26 mouse cellular contexts compared by ENCODE assay signal in the genomic region with DNA sequence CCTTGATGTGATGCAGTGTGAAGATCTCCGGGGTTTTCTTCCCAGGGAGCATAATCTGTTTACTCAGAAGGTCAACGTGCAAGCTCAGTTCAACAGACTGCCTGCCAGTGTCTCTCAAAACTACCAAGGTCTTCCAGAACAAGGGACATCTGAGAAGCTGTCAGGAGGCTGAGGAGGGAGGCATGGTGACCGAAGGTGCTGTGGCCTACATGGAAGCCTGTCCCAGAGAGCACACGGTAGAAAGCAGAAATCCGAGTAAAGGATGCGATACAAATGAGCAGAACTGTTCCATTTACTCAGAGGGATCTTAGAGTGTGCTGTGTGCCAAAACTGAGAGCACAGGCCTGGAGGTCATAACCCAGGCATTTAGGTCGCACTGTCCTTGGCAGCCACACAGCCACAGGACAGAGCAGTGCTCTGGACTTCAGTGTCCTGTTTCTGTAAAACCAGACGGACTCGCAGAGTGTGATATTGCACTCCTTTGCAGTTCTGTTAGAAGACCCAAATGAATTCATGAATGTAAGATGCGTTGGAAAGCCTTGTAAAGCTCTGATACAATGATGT. TPM values are rescaled to one million over a fixed set of nuclear protein-coding genes. Genes with fewer than 3 reads are reported as not detected.
DNase-seq lines count a peak whose midpoint lies in the region; ATAC-seq and TF ChIP-seq lines count a peak whose summit lies in the region.
"Had no signal": no experiment of that assay in that cellular context is flagged by ENCODE, and none has a peak within 500 bp of the region (broad histone marks: within the 10 kb centered on the region; RNA-seq: fewer than 3 reads in every experiment).

No protein-coding gene starts in this region.

- peak; percentile 20 to 21 for DNase-seq in gastrocnemius, adult 8-10 months (ENCODE audit: low spot score in 2 of 2)
- DNase-seq in gastrocnemius, postnatal 14 days, result no peak
- no peak for DNase-seq in G1E (ENCODE audit: low spot score)
- peak; percentile 42 to 51 for DNase-seq in adrenal gland, postnatal 36 days
- no peak for DNase-seq in layer of hippocampus, postnatal 10 days (ENCODE audit: low spot score in 2 of 2)
- DNase-seq in embryonic facial prominence, embryonic 10.5 days (ENCODE audit: low spot score), result no peak
- no peak for DNase-seq in urinary bladder, postnatal 14 days (ENCODE audit: low spot score)
- DNase-seq: B cell, adult 2 months; cerebellum, adult 18-20 months; forebrain, postnatal 0 days; lung, postnatal 14 days had no signal

- no peaks in the 10 kb centered on the region for H3K9me3 ChIP-seq in G1E (replicated peaks)
- H3K9me3 ChIP-seq in heart, embryonic 13.5 days, result no peaks in the 10 kb centered on the region
- H3K9me3 ChIP-seq in embryonic facial prominence, embryonic 10.5 days, result no peaks in the 10 kb centered on the region
- H3K9me3 ChIP-seq: embryonic facial prominence, embryonic 12.5 days; hindbrain, embryonic 12.5 days; limb, embryonic 10.5 days; neural tube, embryonic 12.5 days; stomach, embryonic 15.5 days had no signal

- H3K9ac ChIP-seq in heart, embryonic 13.5 days, result no peak overlapping the region; the same call in 1 of the 2 replicates
- H3K9ac ChIP-seq: embryonic facial prominence, embryonic 12.5 days; forebrain, postnatal 0 days; hindbrain, embryonic 12.5 days; liver, embryonic 14.5 days; neural tube, embryonic 12.5 days; stomach, embryonic 15.5 days had no signal

- H3K36me3 ChIP-seq in G1E (replicated peaks), result peaks cover 30% of the 10 kb centered on the region
- H3K36me3 ChIP-seq in heart, embryonic 13.5 days, result peaks cover 17% of the 10 kb centered on the region
- H3K36me3 ChIP-seq in embryonic facial prominence, embryonic 10.5 days (replicated peaks), result no peaks in the 10 kb centered on the region
- H3K36me3 ChIP-seq: embryonic facial prominence, embryonic 12.5 days; hindbrain, embryonic 12.5 days; limb, embryonic 10.5 days; neural tube, embryonic 12.5 days; stomach, embryonic 15.5 days had no signal

- 42% methylated on average over 10 of the region's 10 CpGs for WGBS in heart, embryonic 13.5 days
- 70% methylated on average over 10 of the region's 10 CpGs for WGBS in embryonic facial prominence, embryonic 10.5 days

- no peak overlapping the region for H3K4me2 ChIP-seq in heart, embryonic 13.5 days
- H3K4me2 ChIP-seq: embryonic facial prominence, embryonic 12.5 days; hindbrain, embryonic 12.5 days; neural tube, embryonic 12.5 days; stomach, embryonic 15.5 days had no signal

- no peak for TF ChIP-seq CTCF in G1E (IDR thresholded peaks at IDR 0.05; ENCODE audit: low read depth, low read length)

- H3K4me3 ChIP-seq in G1E (ENCODE audit: low read depth, low read length), result no peak overlapping the region
- no peak overlapping the region for H3K4me3 ChIP-seq in heart, embryonic 13.5 days
- H3K4me3 ChIP-seq in embryonic facial prominence, embryonic 10.5 days, result no peak overlapping the region
- H3K4me3 ChIP-seq: embryonic facial prominence, embryonic 12.5 days; hindbrain, embryonic 12.5 days; layer of hippocampus, adult 2 months; limb, embryonic 10.5 days; neural tube, embryonic 12.5 days; stomach, embryonic 15.5 days had no signal

- H3K4me1 ChIP-seq in G1E (ENCODE audit: insufficient read depth, low read depth, low read length), result no peaks in the 10 kb centered on the region
- H3K4me1 ChIP-seq in heart, embryonic 13.5 days, result peaks cover 32% of the 10 kb centered on the region
- peaks cover 15% of the 10 kb centered on the region for H3K4me1 ChIP-seq in embryonic facial prominence, embryonic 10.5 days
- H3K4me1 ChIP-seq: embryonic facial prominence, embryonic 12.5 days; neural tube, embryonic 12.5 days; stomach, embryonic 15.5 days had no signal

- ATAC-seq in G1E (ENCODE audit: extremely low read depth, insufficient number of reproducible peaks, low FRiP score, poor library complexity, severe bottlenecking), result 0 out of 2 replicates have a peak, but pooled peaks have one; percentile 4
- ATAC-seq in heart, embryonic 13.5 days (ENCODE audit: extremely low read depth, insufficient number of reproducible peaks, low FRiP score, low TSS enrichment), result no peak
- ATAC-seq: activated CD4-positive, CD25-positive, alpha-beta regulatory T cell, adult 4 months; forebrain, postnatal 0 days; Patski had no signal

- intact Hi-C loops in gastrocnemius, postnatal 14 days (cut with DNase I; ENCODE audit: low total_unique reads), result no loop called here

- H3K27me3 ChIP-seq in G1E (ENCODE audit: insufficient read depth, low read length), result peaks cover 4% of the 10 kb centered on the region; the same call in 1 of the 2 replicates
- H3K27me3 ChIP-seq in heart, embryonic 13.5 days (replicated peaks), result no peaks in the 10 kb centered on the region
- no peaks in the 10 kb centered on the region for H3K27me3 ChIP-seq in embryonic facial prominence, embryonic 10.5 days (replicated peaks; ENCODE audit: low read depth, poor library complexity, severe bottlenecking)
- H3K27me3 ChIP-seq: embryonic facial prominence, embryonic 12.5 days; hindbrain, embryonic 12.5 days; neural tube, embryonic 12.5 days; Patski; stomach, embryonic 15.5 days had no signal

- peak overlapping the region; percentile 71 for H3K27ac ChIP-seq in heart, embryonic 13.5 days (replicated peaks)
- no peak overlapping the region for H3K27ac ChIP-seq in embryonic facial prominence, embryonic 10.5 days (replicated peaks)
- H3K27ac ChIP-seq: embryonic facial prominence, embryonic 12.5 days; hindbrain, embryonic 12.5 days; layer of hippocampus, adult 2 months; limb, embryonic 10.5 days; liver, embryonic 14.5 days; neural tube, embryonic 12.5 days; stomach, embryonic 15.5 days had no signal

RNA-seq across cellular contexts. Expression of gene Gpx2, which starts 11.2 kb away (rescaled TPM):
- not detected for total RNA-seq in gastrocnemius, adult 8-10 months (2022)
- total RNA-seq in gastrocnemius, postnatal 14 days (2021), result not detected
- total RNA-seq in G1E (2014; fragmentation: Nextera tagmentation) (not detected in 2 replicates), G1E (2017) (0.12 and 0.22 TPM in 2 replicates)
- polyA plus RNA-seq in G1E (2012), result not detected in 2 replicates
- total RNA-seq in adrenal gland, postnatal 36 days (2021), result not detected
- polyA plus RNA-seq in heart, embryonic 13.5 days (2015; fragmentation: Nextera tagmentation; extraction: Ambion mirVana), result 0.72 and 1.7 TPM in 2 replicates
- total RNA-seq in layer of hippocampus, postnatal 10 days (2021), result under 1 TPM; 0.25 to 0.76 TPM
- polyA plus RNA-seq in embryonic facial prominence, embryonic 10.5 days (2016; fragmentation: Nextera tagmentation; extraction: Ambion mirVana), result 0.55 and 1.3 TPM in 2 replicates
- total RNA-seq: common myeloid progenitor, adult 5-6 weeks; forebrain, postnatal 0 days; gastrocnemius, postnatal 36 days; megakaryocyte-erythroid progenitor cell, adult 5-6 weeks; monocyte, adult 5-6 weeks had no signal
- polyA plus RNA-seq: activated CD4-positive, CD25-positive, alpha-beta regulatory T cell, adult 4 months; neural tube, embryonic 12.5 days; Patski; spleen, adult 2 months had no signal

RNA-seq across cellular contexts. Expression of gene Fntb, which starts 18.7 kb away (rescaled TPM):
- total RNA-seq in gastrocnemius, adult 8-10 months (2022), result 10 to 100 TPM; 10.4 to 12.0 (median 11.6) TPM
- 10 to 100 TPM; 16.1 to 20.0 TPM for total RNA-seq in gastrocnemius, postnatal 14 days (2021)
- total RNA-seq in G1E (2014; fragmentation: Nextera tagmentation), result 47.0 and 79.8 TPM in 2 replicates
- total RNA-seq in G1E (2017), result 10.4 and 12.2 TPM in 2 replicates
- polyA plus RNA-seq in G1E (2012), result 29.3 and 30.1 TPM in 2 replicates
- 10 to 100 TPM; 12.5 to 13.2 TPM for total RNA-seq in adrenal gland, postnatal 36 days (2021)
- 25.9 and 26.5 TPM in 2 replicates for polyA plus RNA-seq in heart, embryonic 13.5 days (2015; fragmentation: Nextera tagmentation; extraction: Ambion mirVana)
- 10 to 100 TPM; 23.8 to 23.9 TPM for total RNA-seq in layer of hippocampus, postnatal 10 days (2021)
- polyA plus RNA-seq in embryonic facial prominence, embryonic 10.5 days (2016; fragmentation: Nextera tagmentation; extraction: Ambion mirVana), result 50.3 and 50.4 TPM in 2 replicates

RNA-seq across cellular contexts. Expression of gene Churc1, which starts 18.8 kb away (rescaled TPM):
- 10 to 100 TPM; 58.2 to 63.8 (median 60.9) TPM for total RNA-seq in gastrocnemius, adult 8-10 months (2022)
- total RNA-seq in gastrocnemius, postnatal 14 days (2021), result 10 to 100 TPM; 58.5 to 63.0 TPM
- total RNA-seq in G1E (2014; fragmentation: Nextera tagmentation) (29.7 and 46.1 TPM in 2 replicates), G1E (2017) (123 and 131 TPM in 2 replicates)
- 8.0 and 16.5 TPM in 2 replicates for polyA plus RNA-seq in G1E (2012)
- 10 to 100 TPM; 77.8 to 87.4 TPM for total RNA-seq in adrenal gland, postnatal 36 days (2021)
- polyA plus RNA-seq in heart, embryonic 13.5 days (2015; fragmentation: Nextera tagmentation; extraction: Ambion mirVana), result 155 and 187 TPM in 2 replicates
- total RNA-seq in layer of hippocampus, postnatal 10 days (2021), result 10 to 100 TPM; 45.2 to 49.4 TPM
- 97.1 and 101 TPM in 2 replicates for polyA plus RNA-seq in embryonic facial prominence, embryonic 10.5 days (2016; fragmentation: Nextera tagmentation; extraction: Ambion mirVana)

RNA-seq across cellular contexts. Expression of gene Rab15, which starts 38.6 kb away (rescaled TPM):
- 1 to 10 TPM in 3 of 4 experiments, under 1 TPM in 1; 0.92 to 2.6 (median 1.6) TPM for total RNA-seq in gastrocnemius, adult 8-10 months (2022)
- 10 to 100 TPM in 1 of 2 experiments, 1 to 10 TPM in 1; 6.9 to 10.4 TPM for total RNA-seq in gastrocnemius, postnatal 14 days (2021)
- not detected in 2 replicates for total RNA-seq in G1E (2014; fragmentation: Nextera tagmentation)
- 0.17 and 0.44 TPM in 2 replicates for total RNA-seq in G1E (2017)
- not detected in 2 replicates for polyA plus RNA-seq in G1E (2012)
- total RNA-seq in adrenal gland, postnatal 36 days (2021), result 1 to 10 TPM; 1.8 to 4.0 TPM
- polyA plus RNA-seq in heart, embryonic 13.5 days (2015; fragmentation: Nextera tagmentation; extraction: Ambion mirVana), result 3.8 and 4.1 TPM in 2 replicates
- 100 to 1,000 TPM; 111 to 131 TPM for total RNA-seq in layer of hippocampus, postnatal 10 days (2021)
- 15.7 and 17.3 TPM in 2 replicates for polyA plus RNA-seq in embryonic facial prominence, embryonic 10.5 days (2016; fragmentation: Nextera tagmentation; extraction: Ambion mirVana)
- total RNA-seq: common myeloid progenitor, adult 5-6 weeks; megakaryocyte-erythroid progenitor cell, adult 5-6 weeks; monocyte, adult 5-6 weeks had no signal
- polyA plus RNA-seq: activated CD4-positive, CD25-positive, alpha-beta regulatory T cell, adult 4 months had no signal

Comparison
In these comparisons a context has a peak if more than half of its experiments do, and no peak if none do; other contexts are left out.
1. DNase-seq: peak in gastrocnemius, adult 8-10 months (2 of 2) and adrenal gland, postnatal 36 days (2 of 2); none in gastrocnemius, postnatal 14 days (single experiment), G1E (single experiment), layer of hippocampus, postnatal 10 days (0 of 2), embryonic facial prominence, embryonic 10.5 days (single experiment) and urinary bladder, postnatal 14 days (single experiment).